Mouse (Mus musculus): ENCODE measurements at regions not wholly inside any gene's neighbourhood (a gene's known extent, or its start where the extent isn't known, plus 50 kb on each side); places are given as distances from the start of the nearest gene placed in this dataset.

GRCm38 (mm10) chr12:106673232-106673766 lies 663.3 kb downstream of the Vrk1 start:
- Histone ChIP-seq H3K4me3 (replicated peaks) (no peak overlapping the region), H3K27me3 (ENCODE audit: control insufficient read depth) (no peaks in the 10 kb centered on the region), H3K4me1 (ENCODE audit: control insufficient read depth) (no peaks in the 10 kb centered on the region), H3K9me3 (ENCODE audit: control insufficient read depth, low read length) (peaks cover 36% of the 10 kb centered on the region), H3K36me3 (ENCODE audit: control insufficient read depth) (no peaks in the 10 kb centered on the region)
- no peak for TF ChIP-seq TAL1 (IDR thresholded peaks at IDR 0.05; ENCODE audit: low read length)
- TF ChIP-seq GATA1 (IDR thresholded peaks at IDR 0.05; ENCODE audit: low read length) = no peak

- H3K9me3 ChIP-seq (ENCODE audit: control insufficient read depth, low read length) = peaks cover 37% of the 10 kb centered on the region
- no peak for TF ChIP-seq TAL1 (IDR thresholded peaks at IDR 0.05; ENCODE audit: low read length)
- TF ChIP-seq GATA1 (IDR thresholded peaks at IDR 0.05; ENCODE audit: low read length) = no peak
These were observed 664.7 kb downstream of the Vrk1 start for GRCm38 (mm10) chr12:106674741-106675140.

GRCm38 (mm10) chr12:106676136-106676535 lies 666.1 kb downstream of the Vrk1 start:
- TF ChIP-seq GATA1 (IDR thresholded peaks at IDR 0.05; ENCODE audit: low read length) = no peak
- no peak for TF ChIP-seq TAL1 (IDR thresholded peaks at IDR 0.05; ENCODE audit: low read length)
- H3K36me3 ChIP-seq (ENCODE audit: control insufficient read depth) = no peaks in the 10 kb centered on the region
- H3K4me3 ChIP-seq (replicated peaks) = no peak overlapping the region
- peaks cover 33% of the 10 kb centered on the region for H3K9me3 ChIP-seq (ENCODE audit: control insufficient read depth, low read length)
- H3K4me1 ChIP-seq (ENCODE audit: control insufficient read depth) = no peaks in the 10 kb centered on the region
- no peaks in the 10 kb centered on the region for H3K27me3 ChIP-seq (ENCODE audit: control insufficient read depth)

More at GRCm38 (mm10) chr12:106674741-106675140, 664.7 kb downstream of the Vrk1 start:
- Histone ChIP-seq H3K36me3 (ENCODE audit: control insufficient read depth) (no peaks in the 10 kb centered on the region), H3K27me3 (ENCODE audit: control insufficient read depth) (no peaks in the 10 kb centered on the region), H3K4me1 (ENCODE audit: control insufficient read depth) (no peaks in the 10 kb centered on the region), H3K4me3 (replicated peaks) (no peak overlapping the region)

GRCm38 (mm10) chr12:106676566-106676965 lies 666.5 kb downstream of the Vrk1 start:
- Histone ChIP-seq H3K4me1 (ENCODE audit: control insufficient read depth) (no peaks in the 10 kb centered on the region), H3K9me3 (ENCODE audit: control insufficient read depth, low read length) (peaks cover 35% of the 10 kb centered on the region), H3K4me3 (replicated peaks) (no peak overlapping the region), H3K36me3 (ENCODE audit: control insufficient read depth) (no peaks in the 10 kb centered on the region), H3K27me3 (ENCODE audit: control insufficient read depth) (no peaks in the 10 kb centered on the region)
- TF ChIP-seq GATA1 (IDR thresholded peaks at IDR 0.05; ENCODE audit: low read length) (no peak), TAL1 (IDR thresholded peaks at IDR 0.05; ENCODE audit: low read length) (no peak)

GRCm38 (mm10) chr12:106685986-106686385 lies 676.0 kb downstream of the Vrk1 start:
- H3K27me3 ChIP-seq (ENCODE audit: control insufficient read depth) = no peaks in the 10 kb centered on the region
- H3K4me1 ChIP-seq (ENCODE audit: control insufficient read depth) = no peaks in the 10 kb centered on the region
- peaks cover 22% of the 10 kb centered on the region for H3K9me3 ChIP-seq (ENCODE audit: control insufficient read depth, low read length)
- no peaks in the 10 kb centered on the region for H3K36me3 ChIP-seq (ENCODE audit: control insufficient read depth)
- TF ChIP-seq TAL1 (IDR thresholded peaks at IDR 0.05; ENCODE audit: low read length) (no peak), GATA1 (IDR thresholded peaks at IDR 0.05; ENCODE audit: low read length) (no peak)
- H3K4me3 ChIP-seq (replicated peaks) = no peak overlapping the region

GRCm38 (mm10) chr12:106687751-106688150 lies 677.7 kb downstream of the Vrk1 start:
- Histone ChIP-seq H3K27me3 (ENCODE audit: control insufficient read depth) (no peaks in the 10 kb centered on the region), H3K36me3 (ENCODE audit: control insufficient read depth) (no peaks in the 10 kb centered on the region), H3K4me1 (ENCODE audit: control insufficient read depth) (no peaks in the 10 kb centered on the region), H3K4me3 (replicated peaks) (no peak overlapping the region), H3K9me3 (ENCODE audit: control insufficient read depth, low read length) (peaks cover 30% of the 10 kb centered on the region)
- no peak for TF ChIP-seq GATA1 (IDR thresholded peaks at IDR 0.05; ENCODE audit: low read length)
- no peak for TF ChIP-seq TAL1 (IDR thresholded peaks at IDR 0.05; ENCODE audit: low read length)

GRCm38 (mm10) chr12:106688156-106688740 lies 678.2 kb downstream of the Vrk1 start:
- Histone ChIP-seq H3K9me3 (ENCODE audit: control insufficient read depth, low read length) (peaks cover 32% of the 10 kb centered on the region), H3K4me1 (ENCODE audit: control insufficient read depth) (no peaks in the 10 kb centered on the region), H3K36me3 (ENCODE audit: control insufficient read depth) (no peaks in the 10 kb centered on the region), H3K4me3 (replicated peaks) (no peak overlapping the region), H3K27me3 (ENCODE audit: control insufficient read depth) (no peaks in the 10 kb centered on the region)
- no peak for TF ChIP-seq GATA1 (IDR thresholded peaks at IDR 0.05; ENCODE audit: low read length)
- TF ChIP-seq TAL1 (IDR thresholded peaks at IDR 0.05; ENCODE audit: low read length) = no peak

- H3K9me3 ChIP-seq (ENCODE audit: control insufficient read depth, low read length) = peaks cover 45% of the 10 kb centered on the region
- TF ChIP-seq TAL1 (IDR thresholded peaks at IDR 0.05; ENCODE audit: low read length) = no peak
- no peak for TF ChIP-seq GATA1 (IDR thresholded peaks at IDR 0.05; ENCODE audit: low read length)
- H3K27me3 ChIP-seq (ENCODE audit: control insufficient read depth) = no peaks in the 10 kb centered on the region
- H3K4me1 ChIP-seq (ENCODE audit: control insufficient read depth) = no peaks in the 10 kb centered on the region
- H3K4me3 ChIP-seq (replicated peaks) = no peak overlapping the region
- H3K36me3 ChIP-seq (ENCODE audit: control insufficient read depth) = no peaks in the 10 kb centered on the region
These were observed 692.9 kb downstream of the Vrk1 start for GRCm38 (mm10) chr12:106702958-106703357.

- Histone ChIP-seq H3K9me3 (ENCODE audit: control insufficient read depth, low read length) (peaks cover 69% of the 10 kb centered on the region), H3K4me3 (replicated peaks) (no peak overlapping the region), H3K27me3 (ENCODE audit: control insufficient read depth) (no peaks in the 10 kb centered on the region), H3K36me3 (ENCODE audit: control insufficient read depth) (no peaks in the 10 kb centered on the region), H3K4me1 (ENCODE audit: control insufficient read depth) (no peaks in the 10 kb centered on the region)
- no peak for TF ChIP-seq GATA1 (IDR thresholded peaks at IDR 0.05; ENCODE audit: low read length)
- no peak for TF ChIP-seq TAL1 (IDR thresholded peaks at IDR 0.05; ENCODE audit: low read length)
These were observed 711.4 kb downstream of the Vrk1 start for GRCm38 (mm10) chr12:106721271-106722009.
